27 mouse cellular contexts compared by ENCODE assay signal in the genomic region with DNA sequence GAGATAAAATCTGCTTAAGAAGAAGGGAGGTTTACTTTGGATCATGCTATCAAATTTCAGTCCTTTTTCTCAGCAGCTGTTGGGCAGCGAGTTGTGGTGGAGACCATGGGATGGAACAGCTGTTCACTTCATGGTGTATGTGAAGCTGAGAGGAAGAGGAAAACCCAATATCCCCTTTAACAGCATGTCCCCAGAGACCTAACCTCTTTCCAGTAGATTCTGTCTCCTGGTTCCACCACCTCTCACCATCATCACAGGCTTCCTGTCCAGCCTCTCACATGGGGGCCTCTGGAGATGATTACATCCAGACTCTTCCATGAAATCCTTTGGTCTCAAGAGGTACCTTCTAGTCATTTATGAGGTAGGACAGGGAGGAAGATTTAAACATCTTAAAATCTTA.
"Had no signal": no experiment of that assay in that cellular context is flagged by ENCODE, and none has a peak within 500 bp of the region (broad histone marks: within the 10 kb centered on the region; RNA-seq: fewer than 3 reads in every experiment).

No protein-coding gene starts in this region.

- H3K4me2 ChIP-seq: embryonic facial prominence, embryonic 12.5 days; embryonic facial prominence, embryonic 13.5 days; embryonic facial prominence, embryonic 15.5 days; forebrain, embryonic 12.5 days; forebrain, embryonic 13.5 days; forebrain, embryonic 15.5 days had no signal

- H3K9ac ChIP-seq: embryonic facial prominence, embryonic 12.5 days; embryonic facial prominence, embryonic 13.5 days; embryonic facial prominence, embryonic 15.5 days; forebrain, embryonic 12.5 days; forebrain, embryonic 13.5 days; forebrain, embryonic 15.5 days; forebrain, postnatal 0 days had no signal

- H3K27me3 ChIP-seq: forebrain, embryonic 13.5 days; forebrain, embryonic 15.5 days had no signal

- ATAC-seq: forebrain, embryonic 13.5 days; forebrain, embryonic 14.5 days; forebrain, embryonic 15.5 days; forebrain, embryonic 16.5 days; forebrain, postnatal 0 days had no signal

- H3K27ac ChIP-seq: embryonic facial prominence, embryonic 10.5 days; embryonic facial prominence, embryonic 12.5 days; embryonic facial prominence, embryonic 13.5 days; embryonic facial prominence, embryonic 15.5 days; forebrain, embryonic 10.5 days; forebrain, embryonic 12.5 days; forebrain, embryonic 13.5 days; forebrain, embryonic 15.5 days; gastrocnemius, adult 2 months; heart, adult 2 months had no signal

- H3K36me3 ChIP-seq: embryonic facial prominence, embryonic 10.5 days; embryonic facial prominence, embryonic 12.5 days; embryonic facial prominence, embryonic 13.5 days; embryonic facial prominence, embryonic 15.5 days; forebrain, embryonic 12.5 days; forebrain, embryonic 15.5 days had no signal

- H3K4me3 ChIP-seq: embryonic facial prominence, embryonic 10.5 days; embryonic facial prominence, embryonic 12.5 days; embryonic facial prominence, embryonic 13.5 days; embryonic facial prominence, embryonic 15.5 days; erythroblast, embryonic 14.5 days; forebrain, embryonic 10.5 days; forebrain, embryonic 12.5 days; forebrain, embryonic 13.5 days; forebrain, embryonic 15.5 days; gastrocnemius, adult 2 months; heart, adult 2 months had no signal

- H3K4me1 ChIP-seq: embryonic facial prominence, embryonic 15.5 days had no signal

- DNase-seq: cerebellum, adult 2 months; cerebellum, adult 8-10 months; cerebellum, adult 9-11 months; cerebellum, postnatal 10 days; cerebellum, postnatal 14 days; cerebellum, postnatal 25 days; cerebellum, postnatal 36 days; embryo, embryonic 11 days; forebrain, postnatal 0 days; gastrocnemius, adult 2 months; gastrocnemius, postnatal 10 days; gastrocnemius, postnatal 14 days; gastrocnemius, postnatal 25 days; gastrocnemius, postnatal 36 days; heart, adult 18-20 months; heart, adult 2 months had no signal

- H3K9me3 ChIP-seq: embryonic facial prominence, embryonic 10.5 days; embryonic facial prominence, embryonic 12.5 days; embryonic facial prominence, embryonic 13.5 days; embryonic facial prominence, embryonic 15.5 days; forebrain, embryonic 10.5 days; forebrain, embryonic 12.5 days; forebrain, embryonic 13.5 days; forebrain, embryonic 15.5 days had no signal
